Mouse (Mus musculus): ENCODE measurements around the gene Syne3.
A peak's percentile ranks its signal among the peaks of the same experiment; 100 is the strongest.

Gene Syne3

DNA sequence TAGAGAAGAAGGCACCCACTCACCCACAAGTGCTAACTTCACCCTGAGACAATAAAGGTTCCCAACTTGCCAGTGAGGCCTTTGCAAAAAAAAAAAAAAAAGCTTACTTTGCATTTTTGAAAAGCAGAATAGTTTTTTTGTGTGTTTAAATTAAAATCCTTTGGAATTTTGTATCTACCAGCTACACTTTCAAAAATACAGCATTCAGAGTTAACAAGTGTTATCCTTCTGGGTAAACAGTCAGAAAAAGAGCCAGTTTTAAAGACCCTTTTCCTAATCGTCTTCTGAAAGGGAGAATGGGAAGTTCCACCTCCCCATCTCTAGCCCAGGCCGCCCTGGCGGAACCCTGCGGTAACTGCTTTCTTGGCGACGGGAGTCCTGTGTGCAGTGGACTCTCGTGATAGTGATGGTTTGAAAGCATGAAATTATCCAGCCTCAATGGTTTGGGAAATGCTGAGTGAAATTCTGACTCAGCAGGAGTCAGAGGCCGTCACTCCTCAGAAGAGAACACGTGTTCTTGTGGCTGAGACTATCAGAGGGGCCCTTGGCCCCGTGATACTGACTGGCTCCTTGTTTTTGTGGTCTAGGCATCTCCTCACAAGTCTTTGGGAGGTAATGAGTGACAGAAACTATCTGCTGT is 16.5 kb upstream of the Syne3 start:
- no peak for DNase-seq (ENCODE audit: low spot score)

GRCm38 (mm10) chr12:105025271-105025946 is 15.8 kb upstream of the Syne3 start:
- peak; percentile 63 for DNase-seq (ENCODE audit: low spot score)

DNA sequence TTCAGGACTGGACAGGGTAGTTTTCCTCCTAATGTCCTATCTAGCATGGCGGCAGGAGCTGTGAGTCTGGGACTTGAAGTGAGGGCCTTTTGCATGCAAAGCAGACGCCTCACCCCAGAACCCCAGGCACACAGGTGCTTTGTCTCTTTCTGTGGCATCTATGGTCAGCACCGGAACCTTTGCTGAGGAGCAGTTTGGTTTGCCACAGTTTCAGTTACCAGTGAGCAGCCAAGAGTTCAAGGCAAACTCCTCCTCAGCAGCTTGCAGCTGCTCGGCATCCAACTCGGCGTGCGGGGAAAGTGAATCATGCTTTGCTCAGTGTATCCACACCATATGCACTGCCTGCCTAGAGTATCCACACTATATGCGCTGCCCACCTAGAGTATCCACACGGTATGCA is 13.2 kb upstream of the Syne3 start:
- DNase-seq (ENCODE audit: low spot score) = no peak

GRCm38 (mm10) chr12:105022141-105022540 is 12.5 kb upstream of the Syne3 start:
- no peak for DNase-seq (ENCODE audit: low spot score)

- no peak for DNase-seq (ENCODE audit: low spot score)
Observed at GRCm38 (mm10) chr12:105021441-105022069, 11.9 kb upstream of the Syne3 start.

DNA sequence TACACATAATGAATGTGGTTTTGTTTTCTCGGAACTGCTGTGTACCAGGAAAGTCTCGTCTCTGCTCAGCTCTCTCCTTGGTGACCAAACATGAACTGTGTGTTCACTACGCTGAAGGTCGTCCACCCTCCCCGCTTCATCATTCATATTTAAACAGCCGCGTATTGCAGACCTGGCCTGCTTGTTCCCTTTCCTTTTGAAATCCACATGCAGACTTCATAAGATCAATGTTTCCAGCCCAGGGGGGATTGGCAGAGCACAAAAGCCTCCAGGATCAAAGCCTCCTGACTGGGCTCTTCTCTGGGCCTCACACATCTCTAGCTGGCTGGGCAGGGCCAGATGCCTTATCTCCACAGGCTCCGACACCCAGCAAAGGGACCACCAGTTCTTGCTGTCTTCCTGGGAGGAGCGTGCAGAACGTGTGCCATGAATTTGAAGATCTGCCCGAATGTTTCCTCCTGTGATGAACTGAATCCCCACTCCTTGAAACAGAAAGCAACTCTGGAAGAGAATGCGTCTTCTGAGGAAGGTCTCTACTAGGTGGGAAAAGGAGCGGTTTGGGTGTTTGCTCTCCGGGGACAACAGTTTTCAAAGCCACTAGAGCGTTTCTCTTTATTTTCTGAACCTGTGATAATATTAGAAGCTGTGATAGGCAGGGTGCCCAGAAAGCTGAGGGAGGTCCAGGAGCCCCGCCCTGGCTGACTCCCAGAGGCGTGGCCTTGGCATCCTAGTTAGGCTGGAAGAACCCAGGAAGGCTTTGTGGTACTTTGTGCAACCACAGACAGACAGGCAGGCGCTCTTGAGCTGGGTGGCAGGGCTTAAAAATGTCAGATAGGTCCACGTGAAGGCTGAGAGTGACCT is 10.0 kb upstream of the Syne3 start:
- DNase-seq (ENCODE audit: low spot score) = peak; percentile 48

GRCm38 (mm10) chr12:105016639-105017038 is 7.0 kb upstream of the Syne3 start:
- no peak for DNase-seq (ENCODE audit: low spot score)

DNA sequence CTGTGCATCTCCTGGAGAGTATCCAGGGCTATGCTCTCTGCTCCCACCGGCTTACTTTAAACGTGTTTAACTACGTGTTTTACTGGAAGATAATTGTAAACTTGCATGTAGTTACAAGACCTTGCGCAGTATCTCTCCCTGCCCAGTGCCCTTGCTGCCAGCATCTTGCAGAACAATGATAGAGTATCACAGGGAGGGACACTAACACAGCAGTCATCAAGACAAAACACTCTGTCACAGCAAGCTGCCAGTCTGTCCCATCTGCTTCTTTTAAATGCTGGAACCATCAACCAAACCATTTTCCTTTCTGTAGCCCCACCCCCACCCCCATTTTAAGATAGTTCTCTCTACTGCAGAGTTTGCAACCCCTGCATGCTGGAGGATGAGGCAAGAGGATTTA is 6.6 kb upstream of the Syne3 start:
- no peak for DNase-seq (ENCODE audit: low spot score)

DNA sequence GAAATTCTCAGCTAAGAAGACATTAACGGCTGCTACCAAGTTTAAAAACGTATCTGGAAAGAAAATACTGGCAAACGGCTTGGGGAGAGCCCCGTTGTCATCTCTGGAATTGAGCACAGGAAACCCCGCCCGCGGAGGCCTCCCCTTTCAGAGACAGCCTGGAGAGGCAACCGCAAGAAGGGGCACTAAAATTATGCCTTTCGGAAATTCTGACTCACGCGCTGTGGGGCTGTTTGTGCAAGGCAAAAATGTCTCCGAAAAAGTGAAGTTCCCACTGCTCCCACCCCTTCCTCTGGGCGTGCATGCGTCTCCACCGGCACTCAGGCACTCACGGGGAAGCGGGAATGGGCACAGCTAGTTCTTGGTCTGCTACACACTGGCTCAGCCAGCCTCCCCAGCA is 3.5 kb upstream of the Syne3 start:
- DNase-seq (ENCODE audit: low spot score) = peak; percentile 80

DNA sequence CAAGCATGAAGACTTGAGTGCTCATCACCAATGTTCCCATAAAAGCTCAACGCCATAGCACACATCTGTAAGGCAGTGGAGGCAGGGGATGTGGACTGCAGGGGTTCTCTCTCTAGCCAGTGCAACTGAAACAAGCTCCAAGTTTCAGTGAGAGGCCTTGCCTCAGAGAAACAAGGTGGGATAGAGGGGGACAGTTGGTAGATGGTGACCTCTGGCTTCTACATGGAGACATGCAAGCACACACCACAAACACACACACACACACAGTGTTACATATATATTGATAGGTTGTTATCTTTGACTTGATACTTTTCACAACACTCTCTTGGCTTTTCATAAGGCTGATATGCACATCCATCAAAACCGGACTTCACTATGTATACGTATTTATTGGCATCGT is 2.7 kb upstream of the Syne3 start:
- DNase-seq (ENCODE audit: low spot score) = no peak

DNA sequence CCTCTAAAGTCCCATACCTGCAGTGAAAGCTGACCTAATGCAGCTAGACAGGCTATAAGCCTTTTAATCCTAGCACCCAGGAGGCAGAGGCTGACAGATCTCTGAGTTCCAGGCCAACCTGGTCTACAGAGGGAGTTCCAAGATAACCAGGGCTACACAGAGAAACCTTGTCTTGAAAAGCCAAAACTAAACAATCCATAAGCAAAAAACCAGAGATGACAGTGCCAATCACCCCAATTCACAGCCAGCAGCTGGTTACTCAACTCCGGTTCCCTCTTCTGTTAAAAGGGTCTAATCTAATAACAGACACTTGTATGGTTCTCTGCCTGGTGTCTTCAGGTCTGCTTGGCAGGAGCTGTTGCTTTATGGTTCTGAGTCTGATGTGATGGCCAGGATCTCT is 2.0 kb upstream of the Syne3 start:
- no peak for DNase-seq (ENCODE audit: low spot score)

GRCm38 (mm10) chr12:105010213-105010790 is 693 bp upstream of the Syne3 start:
- DNase-seq (ENCODE audit: low spot score) = no peak

GRCm38 (mm10) chr12:105008752-105009178 is 844 bp downstream of the Syne3 start:
- DNase-seq (ENCODE audit: low spot score) = peak; percentile 76

DNA sequence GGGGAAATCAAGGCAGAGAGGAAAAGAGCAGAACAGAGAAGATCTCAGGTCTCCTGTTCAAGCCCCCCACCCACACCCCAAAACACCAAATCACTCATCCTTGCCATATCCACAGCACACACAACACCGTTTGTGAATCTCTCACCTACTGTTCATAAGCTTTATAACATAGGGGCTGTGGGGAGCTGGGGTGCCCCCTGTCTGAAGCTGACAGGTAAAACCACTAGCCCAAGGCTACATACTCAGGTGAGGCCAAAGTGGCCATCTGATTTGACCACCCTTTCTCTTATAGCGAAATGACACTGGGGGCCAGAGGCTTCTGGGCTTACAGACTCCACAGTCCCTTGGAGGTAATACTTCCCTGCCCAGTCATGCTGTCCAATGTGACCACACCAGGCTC is 1.5 kb downstream of the Syne3 start:
- DNase-seq (ENCODE audit: low spot score) = no peak

GRCm38 (mm10) chr12:105005715-105005972 is 4.0 kb downstream of the Syne3 start:
- peak; percentile 12 for DNase-seq (ENCODE audit: low spot score)

- no peak for DNase-seq (ENCODE audit: low spot score)
Observed at GRCm38 (mm10) chr12:105004956-105005714, 4.5 kb downstream of the Syne3 start.

DNA sequence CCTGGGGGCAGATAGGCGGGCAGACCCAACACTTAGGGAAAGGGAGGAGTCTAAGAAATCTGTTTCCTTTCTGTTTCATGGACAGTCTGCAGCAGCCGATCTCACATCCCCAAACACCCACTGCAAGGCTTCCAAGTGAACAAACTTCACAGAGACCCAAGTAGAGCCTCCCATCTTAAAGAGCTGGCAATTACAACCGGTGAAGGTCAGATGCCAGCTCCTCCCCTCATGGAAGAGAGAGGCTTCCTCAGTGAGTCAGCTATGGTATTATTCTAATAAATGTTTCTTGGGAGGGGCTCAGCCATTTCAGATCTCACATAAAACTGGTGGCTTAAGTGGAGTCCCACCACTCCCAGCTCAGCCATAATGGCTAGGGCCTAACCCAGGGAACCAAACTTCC is 5.9 kb downstream of the Syne3 start:
- DNase-seq (ENCODE audit: low spot score) = no peak

DNA sequence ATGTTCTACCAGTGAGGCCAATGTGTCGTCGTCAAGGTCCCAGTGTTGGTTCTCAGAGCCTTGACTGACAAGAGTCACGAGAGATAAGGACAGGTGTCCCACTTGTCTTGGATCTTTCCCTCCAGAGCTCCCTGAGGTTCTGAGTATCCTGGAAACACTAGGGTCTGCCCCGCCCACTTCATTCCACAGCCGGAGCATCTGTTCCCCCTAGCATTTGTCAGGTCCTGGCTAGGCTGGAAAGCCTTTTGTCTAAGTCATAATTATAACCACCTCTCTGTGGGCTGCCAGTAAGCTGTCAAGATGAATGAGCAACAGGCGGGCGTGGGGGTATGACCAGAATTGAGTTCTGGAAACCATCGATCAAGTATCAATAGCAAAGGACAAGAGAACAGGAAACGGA is 6.5 kb downstream of the Syne3 start:
- DNase-seq (ENCODE audit: low spot score) = no peak

GRCm38 (mm10) chr12:105002340-105003132 is 7.1 kb downstream of the Syne3 start:
- DNase-seq (ENCODE audit: low spot score) = no peak

DNA sequence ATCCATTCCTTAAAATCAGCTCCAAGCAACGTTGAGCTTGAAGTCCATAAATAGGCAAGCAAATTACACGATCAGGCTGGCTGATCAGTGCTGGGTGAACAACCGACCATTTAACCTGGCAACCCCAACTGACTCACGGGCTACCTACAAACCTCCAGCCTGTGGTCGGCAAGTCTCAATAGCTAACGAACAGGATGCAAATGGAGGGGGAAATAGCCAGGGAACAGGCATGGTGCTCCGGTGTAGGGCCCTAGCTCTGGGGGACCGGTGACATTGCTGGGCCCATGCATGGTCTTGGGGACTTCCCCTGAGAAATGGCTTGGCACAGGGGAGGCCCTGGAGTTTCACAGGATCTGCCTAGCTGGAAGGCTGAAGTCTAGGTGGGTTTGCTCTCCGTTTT is 8.3 kb downstream of the Syne3 start:
- no peak for DNase-seq (ENCODE audit: low spot score)
